Mouse (Mus musculus): ENCODE measurements at regions not wholly inside any gene's neighbourhood (a gene's known extent, or its start where the extent isn't known, plus 50 kb on each side); places are given as distances from the start of the nearest gene placed in this dataset.
"Not testable (repeated sequence)": the region's sequence is repeated elsewhere in the genome, so short reads cannot be mapped to it uniquely, and the experiment has no call there.

DNA sequence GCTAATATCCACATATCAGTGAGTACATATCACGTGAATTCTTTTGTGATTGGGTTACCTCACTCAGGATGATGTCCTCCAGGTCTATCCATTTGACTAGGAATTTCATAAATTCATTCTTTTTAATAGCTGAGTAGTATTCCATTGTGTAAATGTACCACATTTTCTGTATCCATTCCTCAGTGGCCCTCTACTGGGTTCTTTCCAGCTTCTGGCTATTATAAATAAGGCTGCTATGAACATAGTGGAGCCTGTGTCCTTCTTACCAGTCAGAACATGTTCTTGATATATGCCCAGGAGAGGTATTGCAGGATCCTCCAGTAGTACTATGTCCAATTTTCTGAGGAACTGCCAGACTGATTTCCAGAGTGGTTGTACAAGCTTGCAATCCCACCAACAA lies 884.0 kb upstream of the Lrrc4c start:
- not testable (repeated sequence) for DNase-seq

- no peak for DNase-seq
These were observed 877.0 kb upstream of the Lrrc4c start for GRCm38 (mm10) chr2:95440957-95441356.

DNA sequence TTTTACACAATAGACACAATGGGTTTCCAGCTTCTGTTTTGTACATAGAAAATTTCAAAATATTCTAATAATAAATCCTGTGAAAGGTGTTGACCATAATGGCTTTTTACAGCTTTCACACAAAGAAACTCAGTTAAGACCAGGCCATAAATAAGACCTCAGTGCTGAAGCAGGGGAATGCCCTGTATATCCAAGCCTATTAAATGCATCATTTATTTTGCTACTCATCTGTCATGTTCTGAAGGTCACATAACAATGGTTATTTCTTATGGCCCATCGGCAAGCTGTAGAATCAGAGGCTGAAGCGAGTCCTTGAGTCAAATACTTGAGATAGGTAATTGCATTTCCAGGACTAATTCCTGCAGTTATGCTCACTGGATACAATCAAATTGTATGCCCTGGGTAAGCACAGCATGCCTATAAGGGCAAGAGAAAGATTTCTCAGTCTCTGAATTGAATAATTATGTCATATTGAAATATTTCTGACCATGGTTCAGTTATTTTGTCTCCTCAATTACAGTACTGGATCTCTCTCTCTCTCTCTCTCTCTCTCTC lies 874.6 kb upstream of the Lrrc4c start:
- DNase-seq, result no peak

DNA sequence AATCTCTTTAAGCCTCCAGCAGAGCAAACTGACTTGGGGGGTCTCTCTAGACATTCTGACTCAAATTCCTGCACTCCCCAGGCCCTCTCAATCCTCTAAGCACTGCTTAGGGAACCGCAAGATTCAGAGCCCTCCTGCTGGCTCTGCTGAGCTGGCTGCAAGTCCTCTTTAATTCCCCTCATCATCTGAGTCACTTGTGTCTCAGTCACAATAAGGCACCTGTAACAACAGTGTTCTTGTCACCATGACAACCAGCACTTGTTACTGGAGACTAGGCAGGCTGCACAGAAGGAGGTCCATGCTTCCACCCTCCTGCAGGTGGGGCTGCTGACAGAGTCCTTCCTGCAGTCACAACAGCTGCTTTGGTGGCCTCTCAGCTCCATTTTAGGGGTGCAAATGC lies 869.1 kb upstream of the Lrrc4c start:
- no peak for DNase-seq

- DNase-seq, result no peak
These were observed 838.1 kb upstream of the Lrrc4c start for GRCm38 (mm10) chr2:95479827-95480226.

GRCm38 (mm10) chr2:95483397-95483796 lies 834.6 kb upstream of the Lrrc4c start:
- no peak for DNase-seq

- no peak for DNase-seq
These were observed 830.3 kb upstream of the Lrrc4c start for GRCm38 (mm10) chr2:95487580-95488135.

- no peak for DNase-seq
These were observed 823.8 kb upstream of the Lrrc4c start for GRCm38 (mm10) chr2:95494026-95494697.

DNA sequence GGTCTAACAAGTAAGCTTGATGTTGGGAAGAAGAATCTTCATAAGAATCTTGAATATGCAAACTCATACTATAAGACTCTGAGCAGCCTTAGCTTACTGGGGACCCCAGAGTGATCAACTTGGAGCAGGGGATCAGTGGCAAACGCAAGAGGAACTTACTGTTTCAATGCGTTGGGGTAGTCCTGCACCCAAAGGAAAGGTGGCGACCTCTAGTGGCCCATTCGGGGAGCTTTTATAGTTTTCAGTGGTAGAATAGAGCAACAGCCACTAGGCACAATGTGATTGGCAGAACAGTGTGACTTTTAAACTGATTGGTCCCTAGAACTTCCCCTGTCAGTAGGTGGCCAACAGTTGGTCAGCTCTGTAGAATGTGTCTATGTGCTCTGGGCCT lies 823.3 kb upstream of the Lrrc4c start:
- DNase-seq, result peak; percentile 15

- DNase-seq, result no peak
These were observed 806.7 kb upstream of the Lrrc4c start for GRCm38 (mm10) chr2:95511286-95511685.

DNA sequence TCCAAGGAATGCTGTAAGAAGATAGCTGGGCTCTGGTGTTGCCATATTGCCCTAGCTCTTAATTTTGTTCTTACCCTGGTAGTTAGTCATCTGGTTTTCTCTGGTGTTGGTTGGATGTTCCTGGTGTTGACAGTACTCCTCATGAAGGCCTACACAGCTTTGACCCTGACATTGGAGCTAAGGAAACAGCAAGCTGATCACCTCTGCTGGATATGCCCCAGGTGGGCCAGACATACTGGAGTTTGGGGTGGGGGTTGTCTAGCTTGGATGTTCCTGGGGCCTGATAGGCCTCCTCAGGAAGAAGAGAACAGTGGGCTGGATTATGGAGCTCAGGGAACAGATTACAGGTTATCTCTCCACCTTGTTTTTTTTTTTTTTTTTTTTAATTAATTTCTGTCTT lies 796.3 kb upstream of the Lrrc4c start:
- DNase-seq, result no peak

DNA sequence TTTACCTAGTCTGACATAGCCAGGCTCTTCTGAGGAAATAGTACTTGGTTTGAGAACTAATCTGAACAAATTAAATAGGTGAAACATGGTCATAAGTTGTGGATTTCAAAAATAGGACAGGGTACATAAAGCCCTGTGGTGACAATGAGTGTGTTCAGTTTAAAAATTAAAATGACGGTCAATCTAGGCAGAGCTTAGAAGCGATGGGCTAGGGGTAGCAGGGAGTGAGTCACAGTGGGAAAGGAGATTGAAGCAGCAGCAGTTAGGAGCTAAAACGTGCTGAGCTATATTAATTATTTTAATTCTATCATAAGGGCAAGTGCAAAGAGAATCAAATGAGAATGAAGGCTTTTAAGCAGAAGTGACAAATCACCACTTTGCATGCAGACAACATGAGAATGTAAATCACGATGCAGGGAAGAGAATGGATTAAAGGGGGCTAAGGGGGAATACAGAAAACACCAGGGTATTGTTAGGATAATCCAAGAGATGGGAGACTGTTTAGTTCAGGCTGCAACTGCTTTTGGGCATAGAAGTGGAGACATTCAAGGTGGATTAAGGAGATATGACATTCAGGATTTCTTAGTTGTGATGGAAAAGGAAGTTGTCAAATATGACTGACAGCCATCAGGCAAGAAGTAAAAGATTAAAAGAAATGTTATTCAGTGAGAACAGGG lies 793.2 kb upstream of the Lrrc4c start:
- no peak for DNase-seq

GRCm38 (mm10) chr2:95564089-95564488 lies 753.9 kb upstream of the Lrrc4c start:
- no peak for DNase-seq

GRCm38 (mm10) chr2:95575882-95576281 lies 742.1 kb upstream of the Lrrc4c start:
- DNase-seq, result no peak

- no peak for DNase-seq
These were observed 738.8 kb upstream of the Lrrc4c start for GRCm38 (mm10) chr2:95579201-95579600.

DNA sequence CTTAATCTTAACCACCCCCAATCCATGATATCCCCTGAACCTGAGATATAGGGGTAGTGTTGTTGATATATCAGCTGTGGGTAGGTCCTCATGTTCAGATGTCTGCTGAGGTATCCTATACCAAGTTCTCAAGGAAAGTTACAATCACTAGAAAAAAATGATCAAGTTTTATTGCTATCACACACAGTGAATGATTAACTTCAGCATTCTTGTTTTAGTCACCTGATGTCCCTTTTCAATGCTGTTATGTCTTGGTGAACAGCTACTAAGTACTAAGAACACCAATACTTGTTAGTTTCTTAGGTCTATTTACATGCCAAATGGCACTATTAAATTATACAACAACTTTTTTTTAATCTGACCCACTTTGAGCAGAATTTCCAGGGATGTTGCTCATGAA lies 732.0 kb upstream of the Lrrc4c start:
- DNase-seq, result no peak

DNA sequence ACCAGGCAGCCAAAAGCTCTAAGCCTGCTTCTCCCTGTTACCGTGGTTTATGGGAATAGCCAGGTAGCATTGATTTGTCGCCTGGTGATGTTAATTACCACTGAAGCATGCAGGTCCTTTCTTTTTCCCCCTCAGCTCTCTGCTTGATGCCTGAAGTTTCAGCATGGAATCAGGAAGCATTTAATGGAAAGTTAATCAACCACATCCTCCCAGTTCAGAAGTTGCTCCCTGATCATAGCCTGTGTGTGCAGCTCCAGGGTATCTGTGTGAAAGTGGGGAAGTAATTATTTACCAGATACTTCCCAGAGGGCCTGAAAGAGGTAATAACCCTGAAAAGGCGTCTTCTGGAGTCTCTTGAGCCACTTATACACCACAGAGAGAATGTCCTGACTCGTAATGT lies 730.9 kb upstream of the Lrrc4c start:
- no peak for DNase-seq

GRCm38 (mm10) chr2:95613354-95613753 lies 704.6 kb upstream of the Lrrc4c start:
- no peak for DNase-seq

- peak; percentile 6 for DNase-seq
These were observed 680.4 kb upstream of the Lrrc4c start for GRCm38 (mm10) chr2:95637533-95637932.

GRCm38 (mm10) chr2:95674347-95674746 lies 643.6 kb upstream of the Lrrc4c start:
- no peak for DNase-seq

- no peak for DNase-seq
These were observed 602.6 kb upstream of the Lrrc4c start for GRCm38 (mm10) chr2:95715355-95715754.
